Mouse (Mus musculus) lung, adult 2 months (tissue): ENCODE results near the gene Camta1.
"Not testable (repeated sequence)": the region's sequence is repeated elsewhere in the genome, so short reads cannot be mapped to it uniquely, and the experiment has no call there.

ENCODE experiments used
- CTCF ChIP-seq: fragments of 200-500 bp; IDR thresholded peaks from 2 replicates; pipeline ENCODE4 v1.5.1; 2011; ENCODE audit warnings: mild to moderate bottlenecking, low read length, control low read depth; ENCODE audit not compliant: insufficient read depth
- POLR2A ChIP-seq: fragments of 200-500 bp; IDR thresholded peaks from 2 replicates; pipeline ENCODE4 v1.6.1; 2011; ENCODE audit warnings: low read depth, mild to moderate bottlenecking, control low read depth, low read length, borderline replicate concordance; ENCODE audit errors: extremely low read depth

DNA sequence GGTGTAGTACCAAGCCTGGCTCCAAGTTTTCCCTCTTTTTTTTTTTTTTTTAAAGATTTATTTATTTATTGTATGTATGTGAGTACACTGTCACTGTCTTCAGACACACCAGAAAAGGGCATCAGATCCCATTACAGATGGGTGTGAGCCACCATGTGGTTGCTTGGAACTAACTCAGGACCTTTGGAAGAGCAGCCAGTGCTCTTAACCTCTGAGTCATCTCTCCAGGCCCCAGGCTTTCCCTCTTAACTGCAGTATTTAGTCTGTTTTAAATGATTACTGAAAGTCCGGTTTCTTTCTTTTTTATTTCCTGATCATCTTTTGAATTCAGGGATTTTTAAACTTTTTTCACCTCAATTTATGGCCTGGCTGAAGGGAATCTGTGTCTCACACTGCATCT is 844.3 kb downstream of the Camta1 start:
- TF ChIP-seq POLR2A, CTCF: not testable (repeated sequence)
